Mouse (Mus musculus) C2C12 (cell line): ENCODE measurements at regions not wholly inside any gene's neighbourhood (a gene's known extent, or its start where the extent isn't known, plus 50 kb on each side); places are given as distances from the start of the nearest gene placed in this dataset.

Experiments
- H3K27me3 ChIP-seq: one replicate; pipeline ENCODE4 v1.6.1; 2011; ENCODE audit not compliant: control insufficient read depth, insufficient read depth, insufficient read length
- H3K36me3 ChIP-seq: one replicate; pipeline ENCODE4 v1.6.1; 2011; ENCODE audit not compliant: control insufficient read depth, insufficient read depth
- H3K4me3 ChIP-seq: one replicate; pipeline ENCODE4 v1.5.1; 2011; ENCODE audit warnings: mild to moderate bottlenecking, control low read depth; ENCODE audit not compliant: poor library complexity, insufficient read depth, severe bottlenecking
- H3K79me2 ChIP-seq: one replicate; pipeline ENCODE4 v1.6.1; 2011; ENCODE audit not compliant: control insufficient read depth, insufficient read depth
- H3K79me3 ChIP-seq: one replicate; pipeline ENCODE4 v1.6.1; 2011; ENCODE audit warnings: low read depth, control low read depth
- H3ac ChIP-seq: one replicate; pipeline ENCODE3; 2011; ENCODE audit warnings: low read depth; ENCODE audit not compliant: control insufficient read depth, insufficient read length
- CEBPB ChIP-seq: IDR thresholded peaks from one replicate; pipeline ENCODE4 v1.6.1; 2011; ENCODE audit warnings: low read depth, mild to moderate bottlenecking, control low read depth, moderate library complexity
- CTCF ChIP-seq: IDR thresholded peaks from one replicate; pipeline ENCODE4 v1.5.1; 2011; ENCODE audit not compliant: control insufficient read depth, insufficient read depth, insufficient read length
- FOSL1 ChIP-seq: IDR thresholded peaks from one replicate; pipeline ENCODE4 v1.8.0; 2011; ENCODE audit warnings: mild to moderate bottlenecking, low read length; ENCODE audit not compliant: poor library complexity, insufficient read depth, severe bottlenecking
- MAX ChIP-seq: IDR thresholded peaks from one replicate; pipeline ENCODE4 v1.6.1; 2011; ENCODE audit warnings: mild to moderate bottlenecking, control low read depth
- MYOD1 ChIP-seq: IDR thresholded peaks from one replicate; pipeline ENCODE4 v1.6.1; 2011; ENCODE audit warnings: low read depth; ENCODE audit not compliant: control insufficient read depth, insufficient read length
- MYOG ChIP-seq: IDR thresholded peaks from one replicate; pipeline ENCODE4 v1.6.1; 2011; ENCODE audit not compliant: control insufficient read depth, insufficient read length; ENCODE audit errors: extremely low read depth
- USF1 ChIP-seq: IDR thresholded peaks from one replicate; pipeline ENCODE4 v1.6.1; 2011; ENCODE audit warnings: low read depth, mild to moderate bottlenecking, control low read depth, moderate library complexity

DNA sequence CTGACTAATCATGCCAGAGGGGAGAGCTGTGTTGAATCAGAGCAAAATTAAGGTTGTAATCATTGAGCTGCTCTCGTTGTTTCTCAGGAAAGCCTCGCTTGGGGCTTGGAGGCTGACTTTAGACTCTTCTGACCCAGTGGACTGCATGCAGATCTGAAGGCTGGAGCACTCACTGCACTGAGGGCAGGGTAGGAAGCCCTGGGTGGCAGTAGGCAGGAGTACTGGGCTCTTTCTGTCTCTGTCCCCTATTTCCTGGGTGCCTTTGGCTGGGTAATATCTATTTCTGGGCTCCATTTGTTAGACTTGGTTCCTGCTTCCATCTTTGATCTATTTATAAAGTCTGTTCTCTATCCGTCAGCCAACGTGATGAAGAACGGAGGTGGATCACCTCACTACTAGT lies 140.1 kb upstream of the Zfp618 start:
- TF ChIP-seq MAX (no peak), USF1 (no peak), FOSL1 (no peak), CEBPB (no peak), CTCF (no peak), MYOG (no peak), MYOD1 (no peak)
- Histone ChIP-seq H3K79me2 (no peaks in the 10 kb centered on the region), H3K36me3 (no peaks in the 10 kb centered on the region), H3K4me3 (no peak overlapping the region), H3ac (no peak overlapping the region), H3K27me3 (peaks cover 8% of the 10 kb centered on the region), H3K79me3 (no peaks in the 10 kb centered on the region)

DNA sequence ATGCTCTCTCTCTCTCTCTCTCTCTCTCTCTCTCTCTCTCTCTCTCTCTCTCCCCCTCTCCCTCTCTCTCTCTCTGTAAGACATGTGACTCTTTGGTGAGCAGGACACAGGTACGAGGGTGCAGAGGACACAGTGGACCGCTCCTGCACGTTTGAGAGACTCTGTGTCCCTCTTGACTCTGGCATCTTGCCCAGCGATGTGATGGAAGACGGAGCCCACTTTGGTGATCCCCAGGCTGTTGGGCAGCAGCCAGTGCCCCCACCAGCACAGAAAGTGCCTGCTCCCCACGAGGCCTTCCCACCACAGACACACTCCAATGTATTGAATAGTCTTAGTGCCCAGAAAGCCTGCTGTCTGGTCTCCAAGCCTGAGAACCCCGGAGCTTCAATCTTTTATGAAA lies 136.4 kb upstream of the Zfp618 start:
- no peak overlapping the region for H3ac ChIP-seq
- no peaks in the 10 kb centered on the region for H3K79me3 ChIP-seq
- H3K79me2 ChIP-seq = no peaks in the 10 kb centered on the region
- H3K27me3 ChIP-seq = peaks cover 12% of the 10 kb centered on the region
- no peaks in the 10 kb centered on the region for H3K36me3 ChIP-seq
- TF ChIP-seq CEBPB (no peak), MYOG (no peak), USF1 (no peak), FOSL1 (no peak), MYOD1 (no peak), CTCF (no peak), MAX (no peak)
- H3K4me3 ChIP-seq = no peak overlapping the region

DNA sequence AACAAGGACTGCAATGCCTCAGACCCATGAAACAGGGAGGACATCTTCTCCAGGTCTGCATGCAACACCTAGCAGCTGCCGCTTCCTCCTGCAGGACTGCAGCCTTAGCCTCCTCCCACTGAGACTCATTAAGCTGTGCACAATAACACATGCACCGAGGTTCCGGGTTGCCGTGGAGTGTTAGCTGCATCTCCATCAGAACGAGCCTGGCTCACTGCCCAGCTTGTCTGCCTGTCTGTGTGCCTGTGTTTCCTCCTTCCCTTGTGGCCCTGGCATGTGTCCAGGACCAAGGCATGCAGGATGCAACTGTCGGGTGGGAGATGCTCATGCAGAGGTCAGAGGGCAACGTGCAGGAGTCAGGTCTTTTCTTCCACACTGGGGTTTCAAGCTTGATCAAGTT lies 131.4 kb upstream of the Zfp618 start:
- no peak overlapping the region for H3ac ChIP-seq
- TF ChIP-seq MYOG (no peak), MAX (no peak), MYOD1 (no peak), CTCF (no peak), USF1 (no peak), FOSL1 (no peak), CEBPB (no peak)
- H3K4me3 ChIP-seq = no peak overlapping the region
- H3K79me2 ChIP-seq = no peaks in the 10 kb centered on the region
- H3K79me3 ChIP-seq = no peaks in the 10 kb centered on the region
- peaks cover 18% of the 10 kb centered on the region for H3K27me3 ChIP-seq
- no peaks in the 10 kb centered on the region for H3K36me3 ChIP-seq

DNA sequence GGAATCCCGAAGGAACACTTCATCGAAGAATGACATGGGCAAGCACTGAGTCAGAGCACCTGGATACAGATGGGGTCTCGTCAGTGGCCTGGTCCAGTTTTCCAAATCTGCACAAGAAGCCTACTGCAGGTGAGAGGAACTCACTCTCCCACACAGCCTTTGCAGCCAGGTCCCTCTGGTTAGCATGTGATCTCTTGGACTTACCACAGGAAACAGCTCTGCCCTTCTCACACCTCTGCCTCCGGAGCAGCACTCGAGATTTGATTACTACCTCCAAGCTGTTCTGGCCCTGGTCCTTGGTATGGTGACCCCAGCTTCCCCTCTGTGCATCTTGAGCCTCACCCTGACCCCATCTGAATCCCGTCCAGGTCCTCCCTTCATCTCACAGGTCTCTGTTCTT lies 128.5 kb upstream of the Zfp618 start:
- Histone ChIP-seq H3K27me3 (peaks cover 24% of the 10 kb centered on the region), H3K79me3 (no peaks in the 10 kb centered on the region), H3K4me3 (no peak overlapping the region), H3ac (no peak overlapping the region), H3K36me3 (no peaks in the 10 kb centered on the region), H3K79me2 (no peaks in the 10 kb centered on the region)
- TF ChIP-seq MYOG (no peak), CEBPB (no peak), USF1 (no peak), MAX (no peak), FOSL1 (no peak), CTCF (no peak), MYOD1 (no peak)

DNA sequence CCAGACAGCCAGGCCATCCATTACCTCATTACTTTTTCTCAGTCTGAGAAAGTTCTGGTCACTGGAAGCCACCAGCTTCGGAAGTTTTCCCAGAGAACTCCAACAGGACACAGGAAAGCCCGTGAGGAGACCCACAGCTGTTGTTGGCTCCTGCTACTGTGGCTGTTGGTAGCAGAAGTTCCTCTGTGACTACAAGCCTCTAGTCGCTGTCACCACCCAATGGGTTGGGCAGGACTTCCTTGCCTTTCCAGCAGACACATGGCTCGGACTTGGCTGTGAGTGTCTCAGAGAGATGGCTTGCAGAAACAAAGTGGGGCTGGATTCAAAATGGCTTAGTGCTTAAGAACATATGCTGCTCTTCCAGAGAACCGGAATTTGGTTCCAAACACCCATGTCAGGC lies 114.8 kb upstream of the Zfp618 start:
- Histone ChIP-seq H3K36me3 (no peaks in the 10 kb centered on the region), H3ac (no peak overlapping the region), H3K4me3 (no peak overlapping the region), H3K79me2 (no peaks in the 10 kb centered on the region), H3K27me3 (peaks cover 15% of the 10 kb centered on the region), H3K79me3 (no peaks in the 10 kb centered on the region)
- TF ChIP-seq CEBPB (no peak), FOSL1 (no peak), MYOG (no peak), CTCF (no peak), MAX (no peak), MYOD1 (no peak)

DNA sequence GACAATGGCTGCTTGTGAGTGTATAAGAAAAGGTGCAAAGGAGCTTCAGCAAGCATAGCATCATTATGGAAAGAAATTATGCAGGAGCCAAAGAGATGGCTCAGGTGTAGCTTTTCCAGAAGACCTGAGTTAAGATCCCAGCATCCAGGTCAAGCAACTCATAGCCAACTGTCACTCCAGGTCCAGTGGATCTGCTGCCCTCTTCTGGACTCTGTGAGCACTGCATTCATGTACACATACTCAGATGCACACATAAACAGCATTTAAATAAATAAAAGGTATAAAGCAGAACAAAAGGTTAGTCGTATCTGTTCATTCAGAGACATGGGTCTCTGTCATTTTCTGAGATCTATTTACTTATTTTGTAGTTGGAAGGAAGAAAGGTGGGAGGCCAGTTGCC lies 112.0 kb upstream of the Zfp618 start:
- Histone ChIP-seq H3ac (no peak overlapping the region), H3K27me3 (peaks cover 18% of the 10 kb centered on the region), H3K79me2 (no peaks in the 10 kb centered on the region), H3K79me3 (no peaks in the 10 kb centered on the region), H3K36me3 (no peaks in the 10 kb centered on the region), H3K4me3 (no peak overlapping the region)
- TF ChIP-seq CTCF (no peak), USF1 (no peak), MYOG (no peak), MAX (no peak), CEBPB (no peak), MYOD1 (no peak), FOSL1 (no peak)
